Mouse (Mus musculus): ENCODE data around the gene Acoxl. TPM values are rescaled to one million over a fixed set of nuclear protein-coding genes. Genes with fewer than 3 reads are reported as not detected.
"Not testable (repeated sequence)": the region's sequence is repeated elsewhere in the genome, so short reads cannot be mapped to it uniquely, and the experiment has no call there.

The Acoxl gene
- polyA plus RNA-seq, 1 experiment: not detected

- no peaks in the 10 kb centered on the region for H3K4me1 ChIP-seq (ENCODE audit: control insufficient read depth, insufficient read depth, low read length)
- no peak overlapping the region for H3K27ac ChIP-seq (ENCODE audit: insufficient read depth, low read length)
- TF ChIP-seq POLR2A (IDR thresholded peaks at IDR 0.05; ENCODE audit: low read depth, low read length) (no peak), CTCF (IDR thresholded peaks at IDR 0.05; ENCODE audit: borderline replicate concordance, insufficient read depth, low read length) (no peak)
- H3K4me3 ChIP-seq (ENCODE audit: insufficient read depth, low read length): no peak overlapping the region
Observed at GRCm38 (mm10) chr2:128094196-128094595, 255.5 kb downstream of the Acoxl start.

DNA sequence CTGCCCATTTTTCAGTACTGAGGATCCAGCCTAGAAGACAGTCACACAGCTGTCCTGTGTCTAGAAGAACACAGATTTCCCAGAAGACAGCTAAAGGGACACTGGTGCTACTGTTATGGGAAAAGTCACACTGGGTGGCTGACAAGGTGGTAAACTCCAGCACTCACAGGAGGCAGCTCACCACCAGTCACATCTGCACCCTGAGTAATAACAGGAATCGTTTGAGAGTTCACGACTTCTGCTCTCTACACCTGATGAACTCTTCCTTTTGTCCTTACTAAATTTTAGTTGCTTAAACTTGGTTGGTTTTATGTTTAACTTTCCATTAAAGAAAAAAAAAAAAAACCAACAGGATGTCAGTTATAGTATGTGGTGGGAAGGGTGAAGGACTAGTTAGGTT is 255.9 kb downstream of the Acoxl start:
- no peak overlapping the region for H3K27ac ChIP-seq (ENCODE audit: insufficient read depth, low read length)
- no peak for TF ChIP-seq CTCF (IDR thresholded peaks at IDR 0.05; ENCODE audit: borderline replicate concordance, insufficient read depth, low read length)
- no peak for TF ChIP-seq POLR2A (IDR thresholded peaks at IDR 0.05; ENCODE audit: low read depth, low read length)
- H3K4me3 ChIP-seq (ENCODE audit: insufficient read depth, low read length): no peak overlapping the region
- H3K4me1 ChIP-seq (ENCODE audit: control insufficient read depth, insufficient read depth, low read length): no peaks in the 10 kb centered on the region

DNA sequence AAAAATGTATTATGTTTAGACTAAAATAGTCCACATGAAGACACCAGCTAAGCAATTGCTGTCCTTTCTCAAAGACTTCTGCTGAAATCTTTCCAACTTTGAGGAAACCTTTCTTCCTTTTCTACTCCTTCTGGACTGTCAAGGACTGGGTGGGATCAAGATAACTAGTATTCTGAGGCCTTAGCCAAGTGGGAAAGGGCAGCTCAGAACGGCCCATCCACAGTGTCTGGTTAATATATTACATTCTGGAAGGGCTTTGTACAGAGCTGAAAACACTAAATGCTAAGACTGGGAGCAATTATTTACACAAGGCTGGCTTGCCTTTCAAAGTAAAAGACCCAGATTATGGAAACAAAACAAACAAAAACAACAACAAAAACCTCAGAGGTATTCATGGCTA is 256.6 kb downstream of the Acoxl start:
- H3K4me3 ChIP-seq (ENCODE audit: insufficient read depth, low read length): no peak overlapping the region
- TF ChIP-seq CTCF (IDR thresholded peaks at IDR 0.05; ENCODE audit: borderline replicate concordance, insufficient read depth, low read length) (no peak), POLR2A (IDR thresholded peaks at IDR 0.05; ENCODE audit: low read depth, low read length) (no peak)
- H3K27ac ChIP-seq (ENCODE audit: insufficient read depth, low read length): no peak overlapping the region
- no peaks in the 10 kb centered on the region for H3K4me1 ChIP-seq (ENCODE audit: control insufficient read depth, insufficient read depth, low read length)

GRCm38 (mm10) chr2:128096070-128096469 is 257.4 kb downstream of the Acoxl start:
- no peak overlapping the region for H3K27ac ChIP-seq (ENCODE audit: insufficient read depth, low read length)
- H3K4me3 ChIP-seq (ENCODE audit: insufficient read depth, low read length): no peak overlapping the region

GRCm38 (mm10) chr2:128098118-128098517 is 259.4 kb downstream of the Acoxl start:
- not testable (repeated sequence) for H3K4me1 ChIP-seq (ENCODE audit: control insufficient read depth, insufficient read depth, low read length); H3K27ac ChIP-seq (ENCODE audit: insufficient read depth, low read length); H3K4me3 ChIP-seq (ENCODE audit: insufficient read depth, low read length)

More at GRCm38 (mm10) chr2:128096070-128096469, 257.4 kb downstream of the Acoxl start:
- no peaks in the 10 kb centered on the region for H3K4me1 ChIP-seq (ENCODE audit: control insufficient read depth, insufficient read depth, low read length)
- TF ChIP-seq POLR2A (IDR thresholded peaks at IDR 0.05; ENCODE audit: low read depth, low read length): no peak
- TF ChIP-seq CTCF (IDR thresholded peaks at IDR 0.05; ENCODE audit: borderline replicate concordance, insufficient read depth, low read length): no peak

DNA sequence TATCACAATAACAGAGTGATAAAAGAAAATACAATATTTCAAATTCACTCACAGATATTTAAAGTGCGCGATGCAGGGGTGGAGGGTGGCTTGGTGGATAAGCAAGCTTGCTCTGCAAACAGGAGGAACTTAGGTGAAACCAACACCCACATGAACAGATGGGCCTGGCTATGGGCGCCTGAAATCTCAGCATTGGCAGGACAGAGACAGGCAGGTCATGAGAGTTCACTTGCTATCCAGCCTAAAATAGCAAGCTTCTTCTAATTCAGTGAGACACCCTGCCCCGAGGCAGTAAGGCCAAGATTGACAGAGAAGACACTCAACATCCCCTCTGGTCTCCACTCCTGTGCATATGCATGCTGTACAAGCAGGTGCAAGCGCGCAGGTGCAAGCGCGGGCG is 263.4 kb downstream of the Acoxl start:
- no peak overlapping the region for H3K4me3 ChIP-seq (ENCODE audit: insufficient read depth, low read length)
- H3K4me1 ChIP-seq (ENCODE audit: control insufficient read depth, insufficient read depth, low read length): no peaks in the 10 kb centered on the region
- H3K27ac ChIP-seq (ENCODE audit: insufficient read depth, low read length): no peak overlapping the region
- TF ChIP-seq CTCF (IDR thresholded peaks at IDR 0.05; ENCODE audit: borderline replicate concordance, insufficient read depth, low read length): no peak
- TF ChIP-seq POLR2A (IDR thresholded peaks at IDR 0.05; ENCODE audit: low read depth, low read length): no peak

DNA sequence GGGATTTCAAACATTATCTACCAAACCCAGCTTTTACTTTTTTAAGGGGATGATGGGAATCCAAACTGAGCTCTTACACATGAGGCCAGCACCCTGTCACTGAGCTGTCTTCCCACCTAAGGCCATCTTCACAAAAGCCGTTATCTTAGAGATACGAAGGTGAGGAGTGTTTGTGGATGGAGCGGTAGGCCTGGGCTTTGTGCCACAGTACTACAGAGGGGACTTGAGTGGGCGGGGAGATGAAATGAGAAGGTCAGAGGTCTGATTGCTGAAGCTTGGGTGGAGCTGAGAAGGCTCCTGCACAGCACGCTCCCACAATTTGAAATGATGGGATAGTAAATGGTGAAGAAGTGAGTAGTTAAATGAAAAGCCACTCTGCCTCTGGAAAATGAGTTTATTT is 266.1 kb downstream of the Acoxl start:
- no peak overlapping the region for H3K27ac ChIP-seq (ENCODE audit: insufficient read depth, low read length)
- TF ChIP-seq CTCF (IDR thresholded peaks at IDR 0.05; ENCODE audit: borderline replicate concordance, insufficient read depth, low read length) (no peak), POLR2A (IDR thresholded peaks at IDR 0.05; ENCODE audit: low read depth, low read length) (no peak)
- H3K4me3 ChIP-seq (ENCODE audit: insufficient read depth, low read length): no peak overlapping the region
- H3K4me1 ChIP-seq (ENCODE audit: control insufficient read depth, insufficient read depth, low read length): no peaks in the 10 kb centered on the region

DNA sequence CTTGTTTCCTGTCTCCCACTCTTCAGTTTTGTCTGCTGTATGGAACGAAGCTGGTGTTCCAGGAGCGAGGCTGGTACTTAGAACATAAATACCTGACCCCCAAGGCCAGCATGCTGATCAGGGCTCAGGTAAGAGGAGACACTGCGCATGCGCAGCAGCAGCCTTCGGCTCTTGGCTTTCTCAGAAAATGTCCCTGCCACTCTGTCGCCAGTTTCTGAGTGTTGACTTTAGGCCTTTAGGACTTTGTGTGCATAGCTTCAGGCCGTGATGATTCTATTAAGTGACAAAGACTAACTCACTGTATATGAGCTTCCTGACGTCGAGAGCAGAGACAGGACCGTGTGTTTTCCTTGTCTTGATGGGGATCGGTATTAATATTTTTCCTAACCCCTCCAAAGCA is 267.0 kb downstream of the Acoxl start:
- TF ChIP-seq POLR2A (IDR thresholded peaks at IDR 0.05; ENCODE audit: low read depth, low read length) (no peak), CTCF (IDR thresholded peaks at IDR 0.05; ENCODE audit: borderline replicate concordance, insufficient read depth, low read length) (no peak)
- H3K27ac ChIP-seq (ENCODE audit: insufficient read depth, low read length): no peak overlapping the region
- H3K4me3 ChIP-seq (ENCODE audit: insufficient read depth, low read length): no peak overlapping the region
- H3K4me1 ChIP-seq (ENCODE audit: control insufficient read depth, insufficient read depth, low read length): no peaks in the 10 kb centered on the region

DNA sequence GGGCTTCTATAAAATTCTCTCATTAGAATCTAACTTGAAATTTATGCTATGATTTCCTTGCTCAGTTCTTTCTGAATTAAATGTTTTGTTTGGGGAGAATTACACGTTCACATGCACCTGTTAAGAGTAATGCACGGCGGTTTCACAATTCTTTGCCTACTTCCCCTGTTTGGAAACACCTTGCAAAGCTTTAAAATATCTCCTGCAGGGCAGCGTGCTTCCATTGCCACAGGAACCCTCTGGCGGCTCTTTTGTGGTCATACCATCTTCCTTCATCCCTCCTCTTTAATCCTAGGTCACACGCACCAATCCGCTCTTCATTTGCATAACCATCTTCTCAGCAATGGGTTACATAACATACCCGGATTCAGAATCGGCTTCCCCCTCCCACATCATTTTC is 272.9 kb downstream of the Acoxl start:
- TF ChIP-seq CTCF (IDR thresholded peaks at IDR 0.05; ENCODE audit: borderline replicate concordance, insufficient read depth, low read length) (no peak), POLR2A (IDR thresholded peaks at IDR 0.05; ENCODE audit: low read depth, low read length) (no peak)
- H3K4me1 ChIP-seq (ENCODE audit: control insufficient read depth, insufficient read depth, low read length): no peaks in the 10 kb centered on the region
- H3K27ac ChIP-seq (ENCODE audit: insufficient read depth, low read length): no peak overlapping the region
- no peak overlapping the region for H3K4me3 ChIP-seq (ENCODE audit: insufficient read depth, low read length)

- Histone ChIP-seq H3K4me1 (ENCODE audit: control insufficient read depth, insufficient read depth, low read length) (no peaks in the 10 kb centered on the region), H3K27ac (ENCODE audit: insufficient read depth, low read length) (no peak overlapping the region), H3K4me3 (ENCODE audit: insufficient read depth, low read length) (no peak overlapping the region)
- TF ChIP-seq POLR2A (IDR thresholded peaks at IDR 0.05; ENCODE audit: low read depth, low read length) (no peak), CTCF (IDR thresholded peaks at IDR 0.05; ENCODE audit: borderline replicate concordance, insufficient read depth, low read length) (no peak)
Observed at GRCm38 (mm10) chr2:128114621-128115020, 275.9 kb downstream of the Acoxl start.

DNA sequence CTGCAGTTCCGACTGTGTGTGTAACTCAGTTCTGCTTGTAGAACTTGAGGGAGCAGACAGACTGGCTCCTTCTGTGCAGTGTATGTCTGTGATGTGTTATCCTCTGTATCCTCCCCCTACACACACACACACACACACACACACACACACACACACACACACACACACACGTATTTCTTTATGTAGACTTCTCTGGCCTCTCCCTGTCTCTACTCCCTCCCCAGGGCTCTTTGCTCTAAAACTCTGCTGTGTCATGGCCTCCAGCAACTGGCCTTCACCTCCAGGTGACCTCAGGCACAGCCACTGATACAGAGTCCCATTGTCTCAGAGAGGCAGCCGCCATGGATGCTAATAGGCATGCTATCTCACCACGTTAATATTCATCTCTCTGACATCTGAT is 276.9 kb downstream of the Acoxl start:
- Histone ChIP-seq H3K4me3 (ENCODE audit: insufficient read depth, low read length) (no peak overlapping the region), H3K4me1 (ENCODE audit: control insufficient read depth, insufficient read depth, low read length) (no peaks in the 10 kb centered on the region), H3K27ac (ENCODE audit: insufficient read depth, low read length) (no peak overlapping the region)
- TF ChIP-seq POLR2A (IDR thresholded peaks at IDR 0.05; ENCODE audit: low read depth, low read length): no peak
- no peak for TF ChIP-seq CTCF (IDR thresholded peaks at IDR 0.05; ENCODE audit: borderline replicate concordance, insufficient read depth, low read length)
